Mouse (Mus musculus): ENCODE results near the gene 4930548H24Rik.
"Not testable (repeated sequence)": the region's sequence is repeated elsewhere in the genome, so short reads cannot be mapped to it uniquely, and the experiment has no call there.

- TF ChIP-seq CTCF (IDR thresholded peaks at IDR 0.05; ENCODE audit: extremely low read depth, insufficient read length, insufficient replicate concordance, low read depth, low read length); POLR2A (IDR thresholded peaks at IDR 0.05; ENCODE audit: low read depth, low read length): not testable (repeated sequence)
Measured at GRCm38 (mm10) chr5:31527707-31528106, 42.2 kb downstream of the 4930548H24Rik start, which contains the start of gene Supt7l.

Measured in small intestine, adult 2 months (tissue).